Mouse (Mus musculus) T-helper 17 cell (primary cell): ENCODE measurements around the gene Sptbn4.
"Not testable (repeated sequence)": the region's sequence is repeated elsewhere in the genome, so short reads cannot be mapped to it uniquely, and the experiment has no call there.

Experiments
- in situ Hi-C, 2 experiments: fragments of 300-600 bp; cut with MboI, MseI; formaldehyde crosslinking; loops; 1 replicate in 1 of 2; 2 replicates in 1 of 2; pipeline ENCODE4 v1.15.1; 2025; ENCODE audit warnings: high pct_unique_total_duplicates in 2 of 2

The Sptbn4 gene

GRCm38 (mm10) chr7:27447419-27448286, at the start of gene Sptbn4, which contains the start of gene Blvrb:
Gene Sptbn4 (minus strand): TSS chr7:27447686.
Gene Blvrb (plus strand): TSS chr7:27447978.
- in situ Hi-C loops: loop anchor here in 1 of 2 experiments (5.0 kb wide), 1 partner anchor 40 kb away; the partner anchor contains the start of gene Sertad1

GRCm38 (mm10) chr7:27494659-27495367, 47.3 kb upstream of the Sptbn4 start:
- in situ Hi-C loops: not testable (repeated sequence)

DNA sequence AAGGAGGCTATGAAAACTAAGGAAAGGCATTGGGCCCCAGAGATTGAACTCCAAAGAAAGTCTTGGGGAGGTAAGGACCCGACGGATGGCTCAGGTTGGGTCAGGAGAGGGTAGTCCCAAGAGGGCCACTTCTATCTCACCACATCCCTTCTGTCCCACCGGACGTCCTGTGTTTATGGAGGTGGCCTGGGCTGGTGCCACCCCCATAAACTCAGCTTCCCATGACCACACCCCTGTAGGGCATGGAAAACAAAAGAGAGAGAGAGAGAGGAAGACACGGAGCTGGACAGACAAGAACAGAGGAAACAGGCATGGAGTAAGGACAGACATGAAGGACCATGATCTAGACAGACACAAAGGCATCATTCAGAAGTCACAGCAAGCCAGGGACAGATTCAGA, 46.0 kb upstream of the Sptbn4 start:
- in situ Hi-C loops: no loop called here

GRCm38 (mm10) chr7:27493022-27493421, 45.5 kb upstream of the Sptbn4 start:
- in situ Hi-C loops: no loop called here

- in situ Hi-C loops: no loop called here
Observed at GRCm38 (mm10) chr7:27491856-27492255, 44.4 kb upstream of the Sptbn4 start.

GRCm38 (mm10) chr7:27490543-27491329, 43.2 kb upstream of the Sptbn4 start:
- in situ Hi-C loops: no loop called here

DNA sequence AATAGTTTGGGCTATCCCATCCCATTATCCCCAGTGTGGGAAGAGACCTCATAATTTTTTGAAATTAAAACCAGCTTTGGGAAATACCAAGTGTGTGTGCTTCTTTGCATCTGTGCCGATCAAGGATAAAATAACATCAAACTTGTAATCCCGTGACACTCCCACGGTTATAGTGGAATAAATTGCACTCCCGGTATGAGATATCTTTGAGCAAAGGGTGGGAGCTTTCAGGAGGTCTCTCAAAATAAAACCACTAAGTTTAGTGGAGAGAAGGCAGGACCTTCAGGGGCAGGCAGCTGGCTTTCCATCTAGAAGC, 42.7 kb upstream of the Sptbn4 start:
- in situ Hi-C loops: no loop called here

DNA sequence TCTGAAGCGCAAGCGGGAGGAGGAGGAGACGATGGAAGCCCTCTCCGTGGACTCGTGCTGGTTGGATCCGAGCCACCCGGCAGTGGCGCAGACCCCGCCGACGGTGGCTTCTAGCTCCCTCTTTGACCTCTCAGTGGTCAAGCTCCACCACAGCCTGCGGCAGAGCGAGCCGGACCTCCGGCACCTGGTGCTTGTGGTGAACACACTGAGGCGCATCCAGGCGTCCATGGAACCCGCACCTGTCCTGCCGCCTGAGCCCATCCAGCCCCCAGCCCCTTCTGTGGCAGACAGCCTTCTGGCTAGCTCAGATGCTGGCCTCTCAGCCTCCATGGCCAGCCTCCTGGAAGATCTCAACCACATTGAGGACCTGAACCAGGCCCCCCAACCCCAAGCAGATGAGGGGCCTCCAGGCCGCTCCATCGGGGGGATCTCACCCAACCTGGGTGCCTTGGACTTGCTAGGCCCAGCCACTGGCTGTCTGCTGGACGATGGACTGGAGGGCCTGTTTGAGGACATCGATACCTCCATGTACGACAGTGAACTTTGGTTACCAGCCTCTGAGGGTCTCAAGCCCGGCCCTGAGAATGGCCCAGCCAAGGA, 41.9 kb upstream of the Sptbn4 start:
- in situ Hi-C loops: loop anchor here in 1 of 2 experiments (5.0 kb wide), 1 partner anchor 42 kb away; the partner anchor contains the start of genes Blvrb and Sptbn4

DNA sequence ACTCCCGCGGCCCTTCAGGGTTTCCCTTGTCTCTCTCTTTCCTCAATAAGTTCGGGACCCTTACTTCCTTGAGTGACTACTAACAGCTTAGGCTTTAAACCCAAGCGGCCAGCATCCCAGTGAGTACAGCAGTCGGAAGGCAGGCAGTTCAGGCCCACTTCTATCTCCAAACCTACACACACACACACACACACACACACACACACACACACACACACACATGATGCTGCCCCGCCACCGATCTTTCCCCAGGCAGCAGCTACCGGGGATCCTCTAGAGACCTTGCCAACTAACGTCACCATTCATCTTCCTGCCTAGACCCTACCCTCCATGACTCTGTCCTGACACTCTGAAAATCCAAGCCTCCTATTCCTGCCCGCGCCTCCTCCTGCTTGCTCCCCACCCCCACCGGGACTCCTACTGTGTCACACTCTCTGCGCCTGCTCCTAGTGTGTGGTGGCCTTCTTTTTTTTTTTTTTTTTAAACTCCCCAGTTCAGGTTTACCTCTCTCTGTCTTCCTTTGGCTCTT, 40.3 kb upstream of the Sptbn4 start:
- in situ Hi-C loops: loop anchor here in 1 of 2 experiments (5.0 kb wide), 1 partner anchor 41 kb away; the partner anchor contains the start of genes Blvrb and Sptbn4

DNA sequence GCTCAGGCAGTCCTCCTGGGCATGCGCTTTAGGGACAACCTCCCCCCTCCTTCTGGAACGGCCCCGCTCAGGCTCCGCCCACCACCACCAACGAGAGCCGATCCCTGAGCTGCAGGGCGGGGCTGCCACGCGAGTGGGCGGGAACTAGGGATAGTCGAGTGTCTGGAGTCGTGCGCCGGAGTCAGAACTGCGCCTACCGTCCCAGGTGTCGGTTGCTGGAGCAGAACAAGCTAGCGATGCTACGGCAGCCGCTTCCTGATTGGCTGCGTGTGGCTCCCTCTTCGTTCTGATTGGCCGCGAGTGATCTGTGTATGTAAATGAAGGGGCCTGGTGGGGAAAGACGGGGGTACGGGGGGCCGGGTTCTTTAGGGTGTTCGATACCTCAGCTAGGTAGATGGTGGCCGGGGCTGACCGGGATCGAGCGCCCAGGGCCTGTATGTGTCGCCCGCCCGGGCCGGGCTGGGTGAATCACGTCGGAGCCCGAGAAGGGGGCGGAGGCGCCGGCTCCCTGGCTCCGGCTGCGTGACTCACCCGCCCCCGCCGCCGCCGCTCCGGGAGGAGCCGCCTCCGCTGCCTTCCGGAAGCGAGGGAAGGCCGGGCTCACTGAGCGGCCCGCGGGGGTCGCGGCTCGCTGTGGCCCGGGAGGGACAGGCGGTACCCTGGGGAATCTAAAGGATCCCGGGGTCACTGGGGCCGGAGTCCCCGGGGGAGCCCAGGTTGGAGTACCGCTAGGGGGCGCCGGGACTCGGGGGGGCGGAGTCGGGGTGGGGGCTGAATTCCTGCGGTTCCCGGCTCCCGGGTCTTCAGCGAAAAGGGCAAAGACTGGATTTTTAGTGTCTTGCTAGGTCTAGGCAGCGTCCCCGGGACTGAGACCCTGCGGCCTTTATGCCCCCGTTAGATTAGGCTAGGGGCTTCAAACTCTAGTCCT, 39.5 kb upstream of the Sptbn4 start, which contains the start of gene Sertad1:
Gene Sertad1, plus strand, starts transcription at position 141 of the 928 bp plus-strand sequence.
- in situ Hi-C loops: loop anchor here in 1 of 2 experiments (5.0 kb wide), 1 partner anchor 40 kb away; the partner anchor contains the start of genes Blvrb and Sptbn4

GRCm38 (mm10) chr7:27486102-27486769, 38.8 kb upstream of the Sptbn4 start:
- in situ Hi-C loops: loop anchor here in 1 of 2 experiments (5.0 kb wide), 1 partner anchor 39 kb away; the partner anchor contains the start of genes Blvrb and Sptbn4

GRCm38 (mm10) chr7:27483860-27484259, 36.4 kb upstream of the Sptbn4 start:
- in situ Hi-C loops: no loop called here

DNA sequence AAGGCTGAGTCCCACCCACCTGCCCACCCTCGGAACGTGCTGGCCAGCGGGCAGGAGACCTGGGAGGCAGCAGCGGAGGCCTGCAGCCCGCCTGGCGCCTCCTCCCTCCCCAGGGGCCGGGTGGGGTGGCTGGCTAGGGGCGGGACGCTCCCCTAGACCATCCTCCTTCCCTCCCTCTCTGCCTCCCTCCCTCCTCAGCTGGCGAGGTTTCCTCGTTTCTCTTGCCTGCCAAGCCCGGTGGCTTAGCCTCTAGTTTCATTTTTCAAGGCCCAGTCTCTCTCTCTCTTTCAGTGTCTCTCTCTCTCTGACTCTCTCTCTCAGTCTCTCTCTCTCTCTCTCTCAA, 34.1 kb upstream of the Sptbn4 start:
- in situ Hi-C loops: no loop called here

GRCm38 (mm10) chr7:27480927-27481626, 33.6 kb upstream of the Sptbn4 start:
- in situ Hi-C loops: no loop called here

DNA sequence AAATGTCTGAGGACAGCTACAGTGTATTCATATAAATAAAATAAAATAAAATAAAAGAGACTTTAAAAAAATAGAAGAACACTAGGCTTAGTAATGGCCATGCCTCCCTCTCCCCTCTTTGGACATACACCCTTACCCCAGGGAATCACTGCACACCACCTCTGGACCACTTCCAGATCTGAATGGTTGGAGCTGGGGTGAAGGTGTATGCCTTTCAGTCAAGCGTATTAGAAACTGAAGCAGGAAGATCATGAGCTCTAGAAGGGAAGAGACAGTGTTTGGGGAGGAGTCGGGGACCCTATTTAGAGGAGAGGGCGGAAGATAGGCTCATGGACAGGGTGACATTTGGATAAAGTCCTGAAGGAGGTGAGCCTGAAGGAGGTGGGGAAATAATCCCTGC, 33.0 kb upstream of the Sptbn4 start:
- in situ Hi-C loops: no loop called here

GRCm38 (mm10) chr7:27479750-27480149, 32.3 kb upstream of the Sptbn4 start:
- in situ Hi-C loops: loop anchor here in 1 of 2 experiments (5.0 kb wide), 1 partner anchor 888 kb away; no protein-coding TSS in a partner anchor

- in situ Hi-C loops: loop anchor here in 1 of 2 experiments (5.0 kb wide), 1 partner anchor 889 kb away; no protein-coding TSS in a partner anchor
Observed at GRCm38 (mm10) chr7:27478561-27478960, 31.1 kb upstream of the Sptbn4 start.

DNA sequence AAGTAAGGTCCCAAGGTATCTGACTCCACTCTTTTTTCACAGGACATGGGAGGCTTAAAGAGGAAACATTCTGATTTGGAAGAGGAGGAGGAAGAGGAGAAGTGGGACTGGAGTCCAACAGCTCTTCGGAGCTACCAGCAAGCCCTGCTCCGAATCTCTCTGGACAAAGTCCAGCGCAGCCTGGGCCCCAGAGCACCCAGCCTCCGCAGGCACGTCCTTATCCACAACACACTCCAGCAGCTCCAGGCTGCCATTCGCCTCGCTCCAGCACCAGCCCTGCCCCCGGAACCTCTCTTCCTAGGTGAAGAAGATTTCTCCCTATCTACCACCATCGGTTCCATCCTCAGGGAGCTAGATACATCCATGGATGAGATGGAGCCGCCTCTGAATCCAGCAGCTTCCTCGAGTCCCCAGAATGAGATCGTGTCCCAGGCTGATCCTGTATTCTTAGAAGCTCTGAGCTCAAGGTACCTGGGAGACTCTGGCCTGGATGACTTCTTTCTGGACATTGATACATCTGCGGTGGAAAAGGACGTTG, 28.7 kb upstream of the Sptbn4 start:
- in situ Hi-C loops: loop anchor here in 1 of 2 experiments (5.0 kb wide), 1 partner anchor 891 kb away; no protein-coding TSS in a partner anchor
